Mouse (Mus musculus) adrenal gland (tissue): Measurements from ENCODE around the gene Fntb.
"Not testable (repeated sequence)": the region's sequence is repeated elsewhere in the genome, so short reads cannot be mapped to it uniquely, and the experiment has no call there.

Source experiments
- intact Hi-C: fragments of 180-260 bp; cut with DNase I; formaldehyde crosslinking; loops from one replicate; pipeline ENCODE4 v1.15.1; 2025

Gene Fntb

DNA sequence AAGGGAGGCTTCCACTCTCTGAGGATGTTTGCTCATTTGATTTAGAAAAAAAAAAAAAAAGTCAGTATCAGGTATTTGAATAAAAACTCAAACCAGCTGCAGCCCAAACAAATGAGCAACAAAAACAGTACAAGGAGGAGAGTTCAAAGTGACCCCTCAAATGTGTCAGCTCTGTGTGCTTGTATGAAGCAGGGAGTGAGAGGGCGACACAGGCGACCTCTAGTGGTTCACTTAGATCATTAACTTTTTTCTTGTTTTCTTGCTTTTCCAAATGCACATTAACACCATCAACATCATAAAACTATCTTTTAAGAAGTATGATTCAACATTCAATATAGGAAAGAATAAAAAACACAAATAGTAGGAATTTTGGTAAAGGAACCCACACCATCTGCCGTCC, 67.3 kb downstream of the Fntb start:
- intact Hi-C loops, result no loop called here

DNA sequence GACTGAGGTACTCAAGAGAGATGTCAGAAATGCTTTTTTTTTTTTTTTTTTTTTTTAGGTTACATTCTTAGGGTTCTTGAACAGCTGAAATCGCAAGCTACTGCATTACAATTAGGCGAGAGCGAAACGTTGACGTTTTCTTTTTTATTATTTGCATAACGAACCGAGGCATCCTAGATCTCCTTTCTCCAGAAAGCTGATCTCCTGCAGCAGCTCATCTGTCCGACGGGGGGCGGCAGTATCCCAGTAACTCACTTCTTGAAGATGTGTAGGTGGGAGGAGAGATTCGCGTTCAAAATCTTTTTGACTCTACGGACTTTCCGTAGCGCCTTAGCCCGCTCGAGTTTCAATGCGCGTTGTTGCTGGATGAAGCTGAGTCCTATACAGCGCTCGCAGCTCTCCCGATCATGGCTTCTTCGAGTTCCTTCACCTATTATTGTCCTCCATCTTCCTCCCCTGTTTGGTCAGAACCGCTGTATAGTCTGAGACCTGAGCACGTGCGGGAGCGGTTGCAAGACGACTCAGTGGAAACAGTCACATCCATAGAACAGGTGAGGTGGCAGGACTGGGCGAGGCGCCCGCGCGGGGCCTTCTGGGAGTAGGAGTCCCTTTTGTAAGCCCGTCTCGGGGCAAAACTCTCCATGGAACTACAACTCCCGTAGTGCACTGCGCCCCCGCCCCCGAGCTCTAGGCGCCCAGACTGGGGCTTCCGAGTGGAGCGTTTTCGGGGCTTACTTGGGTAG, 71.9 kb downstream of the Fntb start:
- intact Hi-C loops, result loop anchor here (1.0 kb wide), 1 partner anchor 42 kb away; no protein-coding TSS in a partner anchor

DNA sequence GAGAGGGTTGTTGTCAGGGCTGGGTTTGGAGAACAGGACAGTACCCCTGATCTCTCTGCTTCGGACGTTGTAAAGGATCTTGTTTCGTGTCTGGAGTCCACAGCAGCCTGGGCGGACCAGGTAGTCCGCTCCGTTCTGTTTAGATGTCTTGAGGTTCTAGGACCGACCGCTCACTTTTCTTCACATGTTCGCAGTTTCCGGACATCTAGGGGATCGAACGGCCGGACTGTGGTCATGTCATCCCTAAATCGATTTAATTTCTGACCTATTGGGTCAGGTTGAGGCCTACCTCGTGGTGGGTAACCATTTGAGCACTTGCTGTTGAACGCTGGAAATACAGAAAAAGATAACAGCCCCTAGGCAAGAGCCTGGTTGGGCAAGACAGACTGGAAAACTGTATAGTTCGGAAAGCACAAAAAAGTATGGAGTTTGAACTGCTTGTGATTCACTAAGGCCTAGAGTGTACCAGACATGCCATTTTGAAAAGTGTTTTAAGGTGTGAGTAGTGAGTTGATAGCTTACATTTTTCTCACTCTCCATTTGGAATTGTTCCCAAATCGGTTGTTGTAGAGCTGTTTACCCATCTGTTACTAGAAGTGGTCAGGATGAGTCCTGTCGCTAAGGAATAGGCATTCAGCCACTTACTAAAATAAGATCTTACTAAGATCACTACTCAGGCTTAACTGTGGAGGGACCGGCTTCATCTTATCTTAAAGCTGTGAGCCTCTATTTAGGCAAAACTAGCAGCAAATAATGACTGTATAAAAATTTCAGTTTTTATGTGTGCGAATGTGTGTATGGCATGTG, 72.7 kb downstream of the Fntb start:
- intact Hi-C loops, result loop anchor here (1.0 kb wide), 1 partner anchor 41 kb away; no protein-coding TSS in a partner anchor

DNA sequence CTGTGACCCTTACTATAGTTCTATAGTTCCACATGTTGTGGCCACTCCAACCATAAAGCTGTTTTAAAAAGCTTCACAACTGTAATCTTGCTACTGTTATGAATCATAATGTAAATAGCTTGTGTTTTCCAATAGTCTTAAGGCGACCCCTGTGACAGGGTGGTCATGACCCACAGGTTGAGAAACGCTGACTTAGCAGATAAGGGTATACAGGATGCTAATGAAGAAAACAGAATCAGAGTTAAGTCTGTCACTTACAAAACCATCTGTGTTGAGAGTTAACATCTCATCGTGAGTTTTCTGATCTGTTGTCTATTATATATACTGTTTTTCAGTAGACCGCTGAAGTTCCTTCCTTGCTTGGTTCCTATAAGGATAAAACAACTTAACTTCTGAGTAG, 73.9 kb downstream of the Fntb start:
- intact Hi-C loops, result no loop called here

DNA sequence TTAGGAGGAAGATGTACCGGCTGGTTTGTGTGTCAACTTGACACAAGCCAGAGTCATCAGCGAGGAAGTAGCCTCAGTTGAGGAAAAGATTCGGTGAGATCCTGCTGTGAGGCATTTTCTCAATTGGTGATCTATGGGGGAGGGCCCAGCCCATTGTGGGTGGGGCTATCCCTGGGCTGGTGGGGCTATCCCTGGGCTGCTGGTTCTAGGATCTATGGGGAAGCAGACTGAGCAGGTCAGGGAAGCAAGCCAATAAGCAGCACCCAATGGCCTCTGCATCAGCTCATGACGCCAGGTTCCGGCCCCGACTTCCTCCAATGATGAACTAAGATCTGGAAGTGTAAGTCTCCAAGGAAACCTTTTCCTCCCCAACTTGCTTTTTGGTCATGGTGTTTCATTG, 74.7 kb downstream of the Fntb start:
- intact Hi-C loops, result no loop called here

DNA sequence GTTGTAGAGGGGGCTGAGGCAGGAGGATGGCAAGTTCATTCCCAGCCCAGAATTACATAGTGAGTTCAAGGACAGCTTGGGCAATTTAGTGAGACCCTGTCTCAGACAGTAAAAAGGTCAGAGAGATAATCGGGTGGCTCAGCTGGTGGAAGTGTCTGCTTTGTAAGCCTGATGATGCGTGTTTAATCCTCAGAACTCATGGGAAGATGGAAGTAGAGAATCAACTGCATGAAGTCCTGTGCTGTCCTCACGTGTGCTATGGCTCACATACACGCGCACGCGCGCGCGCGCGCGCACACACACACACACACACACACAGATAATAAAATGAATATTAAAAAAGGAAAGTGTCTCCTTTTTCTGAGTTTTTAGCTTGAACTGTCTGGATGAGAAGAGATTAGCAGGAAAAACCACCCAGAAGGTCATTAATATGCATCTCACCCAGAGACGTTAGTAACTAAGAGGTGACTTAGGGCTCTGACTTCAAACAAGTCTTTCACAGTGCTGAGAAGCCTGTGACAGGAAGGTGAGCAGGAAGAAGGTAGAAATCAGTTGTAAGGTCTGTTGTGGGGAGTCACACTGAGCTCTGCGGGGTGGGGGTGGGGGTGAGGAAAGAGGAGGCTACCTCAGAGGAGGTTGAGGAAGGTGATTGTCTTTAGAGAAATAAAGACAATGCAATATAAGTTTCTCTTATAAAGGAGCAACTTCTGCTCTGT, 79.1 kb downstream of the Fntb start:
- intact Hi-C loops, result no loop called here

DNA sequence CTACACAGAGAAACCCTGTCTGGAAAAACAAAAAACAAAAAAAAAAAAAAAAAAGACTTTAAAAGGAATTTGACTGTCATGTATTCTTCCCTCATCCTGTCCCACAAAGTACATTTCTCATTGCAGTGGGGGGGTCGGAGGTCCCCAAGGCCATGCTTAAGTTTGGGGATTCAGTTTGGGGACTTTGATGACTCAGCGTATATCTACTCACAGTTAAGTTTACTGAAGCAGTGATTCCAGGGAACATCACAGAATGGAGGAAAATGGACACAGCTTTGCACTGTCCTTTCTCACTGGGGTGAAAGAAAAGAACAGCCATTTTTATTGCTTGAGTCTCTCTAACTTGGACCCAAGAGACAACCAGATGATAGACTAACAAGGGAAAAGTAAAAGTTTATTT, 87.0 kb downstream of the Fntb start:
- intact Hi-C loops, result no loop called here

DNA sequence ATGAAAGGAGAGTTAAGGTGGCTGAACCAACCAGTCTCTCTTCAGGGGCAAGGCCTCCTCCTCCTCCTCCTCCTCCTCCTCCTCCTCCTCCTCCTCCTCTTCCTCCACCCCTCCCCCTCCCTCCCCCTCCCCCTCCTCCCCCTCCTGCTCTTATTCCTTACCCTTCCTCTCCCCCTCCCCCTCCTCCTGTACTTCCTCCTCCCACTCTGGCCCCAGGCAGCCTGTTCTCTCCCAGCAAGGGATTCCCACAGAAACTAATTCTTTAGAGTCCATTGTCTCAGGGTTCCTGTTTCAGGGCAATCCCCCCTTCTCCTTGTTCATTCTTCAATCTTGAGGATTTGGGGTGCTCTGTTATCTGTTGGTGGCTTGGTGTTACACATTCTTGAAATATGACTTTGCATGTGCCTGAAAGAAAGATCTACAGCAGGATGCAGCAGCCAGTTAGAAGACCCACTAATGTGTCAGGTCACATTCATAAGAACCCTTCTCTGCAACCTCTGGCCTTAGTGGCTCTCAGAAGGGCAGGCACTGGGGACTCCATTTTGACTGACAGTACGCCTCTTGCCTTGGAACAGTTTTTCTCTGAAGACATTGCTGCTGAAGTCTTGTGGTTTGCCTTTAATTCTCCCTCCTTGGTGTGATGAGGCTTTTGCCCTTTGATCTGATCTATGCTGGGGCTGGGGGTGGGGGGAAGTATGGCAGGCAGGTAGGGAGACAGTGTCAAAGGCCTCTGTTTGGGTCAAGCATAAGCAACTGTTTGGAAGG, 88.2 kb downstream of the Fntb start:
- intact Hi-C loops, result no loop called here

DNA sequence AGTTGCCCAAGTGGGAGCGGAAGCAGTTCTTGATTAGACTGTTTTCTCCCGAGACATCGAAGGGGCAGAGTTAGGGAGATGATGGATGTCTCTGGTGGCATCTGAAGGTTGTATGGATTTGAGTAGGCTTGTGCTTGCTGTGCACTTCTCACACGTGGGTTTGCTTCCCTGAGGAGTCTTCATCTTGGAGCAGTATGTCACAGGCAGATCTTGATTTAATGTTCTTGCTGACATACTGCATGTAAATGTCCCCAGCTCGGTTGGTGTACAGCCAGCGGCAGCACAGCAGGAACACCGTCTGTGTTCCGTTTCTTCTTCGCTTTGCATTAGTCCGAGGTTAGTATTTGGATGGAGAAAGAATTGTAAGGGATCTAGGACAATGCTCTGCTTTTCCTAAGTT, 91.7 kb downstream of the Fntb start:
- intact Hi-C loops, result no loop called here

DNA sequence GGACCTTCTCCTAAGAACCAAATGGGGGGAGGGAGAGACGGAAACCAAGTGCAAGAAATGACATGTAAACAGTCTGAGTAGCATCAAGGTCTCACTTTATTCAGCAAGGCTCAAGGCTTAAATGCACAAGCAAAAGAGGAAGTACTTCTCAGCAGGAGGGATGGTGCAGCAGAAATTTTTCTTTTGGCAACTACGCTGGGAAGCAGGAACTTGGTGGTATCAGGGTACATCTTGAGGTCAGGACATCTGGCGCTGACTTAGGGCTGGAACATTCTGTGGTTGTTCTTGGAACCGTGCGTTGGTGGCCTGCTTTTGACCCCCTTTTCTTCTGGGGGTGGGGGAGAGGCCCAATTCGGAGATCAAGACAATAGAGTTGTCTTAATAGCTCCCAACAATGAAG, 93.4 kb downstream of the Fntb start:
- intact Hi-C loops, result not testable (repeated sequence)

DNA sequence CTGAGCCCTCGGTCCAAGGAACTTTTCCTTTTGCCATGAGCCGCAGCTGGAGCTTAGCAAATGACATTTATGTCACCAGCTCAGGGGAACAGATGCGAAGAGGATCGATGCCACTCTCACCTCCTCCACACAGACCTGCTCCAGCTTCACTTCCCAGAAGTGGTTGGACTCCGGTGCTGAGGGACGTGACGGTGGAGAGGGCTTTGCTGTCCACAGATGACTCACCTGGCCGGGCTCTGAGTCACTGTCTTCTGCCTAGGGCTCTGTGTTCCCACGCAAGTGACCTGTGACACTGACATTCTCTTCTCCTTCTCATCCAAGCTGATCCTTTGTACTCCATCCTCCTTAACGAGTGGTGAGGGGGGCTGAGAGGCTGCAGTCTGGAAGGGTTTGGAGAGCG, 98.3 kb downstream of the Fntb start:
- intact Hi-C loops, result no loop called here

DNA sequence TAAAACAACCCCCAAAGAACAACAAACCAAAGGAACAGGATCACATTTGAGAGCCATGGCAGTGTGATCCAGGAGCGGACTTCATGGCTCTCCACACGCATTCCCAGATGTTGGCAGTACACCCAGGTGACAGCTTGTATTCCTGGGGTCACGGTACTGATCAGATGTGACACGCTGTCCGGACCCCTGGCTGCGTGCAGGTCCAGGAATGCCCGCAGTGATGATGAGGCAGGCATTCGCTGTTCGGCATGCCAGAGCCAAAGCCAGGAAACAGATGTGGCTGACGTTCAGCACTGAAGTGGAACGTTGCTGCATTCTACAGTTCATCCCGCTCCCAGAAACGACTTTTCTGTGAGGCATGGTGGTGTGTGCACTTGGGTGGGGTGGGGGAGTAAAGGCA, 99.9 kb downstream of the Fntb start:
- intact Hi-C loops, result no loop called here

DNA sequence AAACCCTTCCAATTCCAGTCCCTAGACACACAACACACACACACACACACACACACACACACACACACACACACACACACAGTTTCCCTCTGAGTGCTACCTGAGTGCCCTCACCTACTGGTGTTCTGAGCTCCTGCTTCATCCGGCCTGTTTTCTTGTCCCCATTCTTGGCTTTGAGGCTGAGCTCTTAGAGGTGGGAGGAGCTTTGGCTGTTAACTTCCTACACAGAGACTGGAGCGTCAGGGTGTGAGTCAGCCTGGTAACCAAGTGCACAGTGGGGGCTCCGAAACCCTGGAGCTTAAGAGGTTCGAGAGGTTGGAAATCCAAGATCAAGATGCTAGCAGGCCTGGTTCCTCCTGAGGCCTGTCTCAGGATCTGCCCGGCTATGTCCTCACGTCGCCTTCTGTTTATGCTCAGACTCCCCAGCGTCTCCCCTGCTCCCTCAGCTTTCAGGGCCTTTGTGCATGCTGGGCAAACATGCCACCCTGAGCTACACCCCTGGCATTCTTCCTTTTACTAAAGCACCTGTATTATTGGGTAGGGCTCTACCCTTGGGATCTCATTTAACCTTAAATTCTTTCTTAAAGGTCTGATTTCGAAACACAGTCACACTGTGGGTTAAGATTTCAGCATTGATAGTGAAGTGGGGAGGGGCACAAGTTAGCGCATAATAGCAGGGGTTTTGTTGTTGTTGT, 102.3 kb downstream of the Fntb start:
- intact Hi-C loops, result no loop called here

DNA sequence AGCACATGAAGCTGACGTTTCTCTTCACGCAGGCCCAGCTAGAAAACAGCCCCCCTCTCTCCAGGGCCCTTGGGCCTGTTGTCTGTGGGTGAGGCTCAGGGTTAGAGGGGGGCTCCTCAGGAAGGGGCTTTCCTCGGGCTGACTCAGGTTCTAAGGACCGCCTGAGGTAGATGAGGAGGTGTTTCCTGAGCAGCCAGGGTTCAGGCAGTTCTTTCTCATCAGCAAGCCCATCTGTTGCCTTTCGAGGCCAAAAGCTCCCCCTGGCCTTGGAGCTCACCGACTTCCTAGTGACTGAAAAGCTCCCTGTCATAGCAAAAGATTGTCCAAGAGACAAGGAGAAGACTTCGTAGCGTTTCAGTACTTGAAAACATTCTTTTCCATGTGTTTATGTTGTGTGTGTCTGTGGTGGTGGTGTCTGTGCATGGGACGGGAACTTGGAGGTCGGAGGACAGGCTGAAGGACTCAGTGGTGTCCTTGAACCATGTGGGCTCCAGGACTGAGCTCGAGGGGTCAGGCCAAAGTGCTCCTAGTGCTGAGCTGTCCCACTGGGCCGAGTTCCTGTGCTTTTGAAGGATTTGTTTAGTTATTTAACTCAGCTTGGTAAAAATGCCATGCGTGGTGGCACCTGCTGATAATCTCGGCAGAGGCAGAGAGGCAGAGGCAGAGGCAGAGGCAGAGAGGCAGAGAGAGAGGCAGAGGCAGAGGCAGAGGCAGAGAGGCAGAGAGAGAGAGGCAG, 103.2 kb downstream of the Fntb start:
- intact Hi-C loops, result no loop called here

DNA sequence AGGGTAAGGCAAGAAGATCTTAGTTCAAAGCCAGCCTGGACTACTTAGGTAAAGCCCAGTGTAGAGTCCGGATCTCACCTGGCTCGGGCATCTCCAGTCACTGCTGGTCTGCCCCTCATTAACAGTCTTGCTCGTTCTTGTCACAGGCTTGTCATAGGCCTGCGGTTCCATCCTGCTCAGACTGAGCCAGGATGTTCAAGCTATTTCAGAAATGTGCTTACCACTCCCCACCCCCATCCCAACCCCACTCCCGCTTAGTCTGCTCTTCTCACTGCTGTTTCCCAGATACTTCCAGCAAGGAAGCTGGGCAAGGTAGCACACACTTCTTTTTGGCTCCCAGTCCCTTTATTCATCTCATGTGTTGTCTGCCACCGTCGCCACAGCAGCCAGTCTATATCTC, 104.2 kb downstream of the Fntb start:
- intact Hi-C loops, result no loop called here

DNA sequence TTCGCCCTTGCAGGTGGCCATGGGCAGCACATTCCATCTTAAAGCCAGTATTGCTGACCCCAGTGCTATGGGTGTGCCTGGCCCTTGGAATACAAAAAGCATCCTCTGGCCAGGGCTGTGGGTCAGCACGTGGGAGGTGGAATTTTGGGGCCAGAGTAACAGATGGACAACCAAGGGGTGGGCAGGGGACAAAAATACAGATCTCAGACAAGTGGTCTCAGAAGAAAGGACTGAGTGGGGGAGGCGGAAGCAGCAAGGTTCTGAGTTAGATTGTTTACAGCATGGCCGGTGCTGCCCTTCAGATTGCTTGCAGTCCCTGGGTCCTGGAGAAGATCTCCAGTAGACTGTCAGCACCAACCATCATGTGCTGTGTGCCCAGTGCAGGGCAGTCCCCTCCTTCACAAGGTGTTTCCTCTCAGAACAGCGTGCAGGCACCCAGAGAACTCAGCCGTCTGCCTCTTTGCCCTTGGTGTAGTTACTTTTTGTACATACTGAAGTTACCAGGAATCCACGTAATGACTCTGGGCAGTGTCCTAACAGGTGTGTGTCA, 107.5 kb downstream of the Fntb start:
- intact Hi-C loops, result no loop called here

DNA sequence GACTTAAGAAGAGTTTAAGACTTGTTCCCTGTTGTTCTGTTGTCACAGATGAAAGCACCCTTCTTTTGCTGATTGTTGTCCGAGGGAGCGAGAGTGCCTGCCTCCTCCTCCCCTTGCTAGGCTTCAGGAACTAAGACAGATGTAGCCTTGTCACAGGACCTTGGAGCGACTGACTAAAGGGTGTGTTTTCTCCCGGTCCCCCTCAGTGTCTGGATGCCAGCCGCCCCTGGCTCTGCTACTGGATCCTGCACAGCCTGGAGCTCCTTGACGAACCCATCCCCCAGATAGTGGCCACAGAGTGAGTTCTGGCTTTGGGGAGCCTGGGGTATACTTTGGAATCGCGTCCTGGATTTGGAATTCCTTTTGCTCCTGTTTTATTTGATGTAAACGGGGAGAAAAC, 109.4 kb downstream of the Fntb start:
- intact Hi-C loops, result no loop called here

DNA sequence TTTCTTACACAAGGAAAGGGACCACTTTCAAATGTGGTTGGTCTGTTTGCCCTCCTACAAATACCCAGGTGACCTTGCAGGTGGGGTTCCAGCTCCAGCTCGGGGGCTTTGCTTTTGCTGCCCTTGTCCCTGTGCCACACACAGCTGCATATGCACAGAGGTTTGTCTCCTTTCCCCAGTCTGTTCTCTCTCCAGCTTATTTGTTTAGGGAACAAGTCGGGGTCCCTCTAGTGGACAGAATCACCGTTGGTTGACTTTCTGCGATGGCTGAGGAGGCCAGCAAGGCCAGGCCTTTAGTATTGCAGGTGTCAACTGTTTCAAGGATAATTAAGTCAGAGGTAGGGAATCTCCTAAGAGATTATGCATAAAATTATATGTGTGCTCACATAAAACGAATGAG, 113.9 kb downstream of the Fntb start:
- intact Hi-C loops, result loop anchor here (1.0 kb wide), 1 partner anchor 42 kb away; no protein-coding TSS in a partner anchor

DNA sequence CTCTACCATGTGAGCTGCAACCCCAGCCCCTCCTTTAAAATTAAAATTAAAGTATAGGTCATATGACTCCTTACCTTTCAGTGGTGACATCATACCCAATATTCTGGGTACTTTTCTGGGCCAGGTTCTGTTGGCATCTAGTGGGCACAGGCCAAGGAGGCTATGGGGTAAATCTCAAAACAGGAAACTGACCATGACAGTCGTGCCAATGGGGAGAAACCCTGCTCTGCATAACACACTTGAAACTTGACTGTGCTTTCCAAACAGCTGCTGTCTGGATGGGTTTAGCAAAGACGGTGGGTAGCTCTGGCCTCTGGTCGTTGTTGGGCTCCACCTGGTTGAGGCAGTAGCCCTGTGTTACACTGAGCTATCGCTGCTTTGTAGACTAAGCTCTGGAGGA, 114.7 kb downstream of the Fntb start:
- intact Hi-C loops, result no loop called here

DNA sequence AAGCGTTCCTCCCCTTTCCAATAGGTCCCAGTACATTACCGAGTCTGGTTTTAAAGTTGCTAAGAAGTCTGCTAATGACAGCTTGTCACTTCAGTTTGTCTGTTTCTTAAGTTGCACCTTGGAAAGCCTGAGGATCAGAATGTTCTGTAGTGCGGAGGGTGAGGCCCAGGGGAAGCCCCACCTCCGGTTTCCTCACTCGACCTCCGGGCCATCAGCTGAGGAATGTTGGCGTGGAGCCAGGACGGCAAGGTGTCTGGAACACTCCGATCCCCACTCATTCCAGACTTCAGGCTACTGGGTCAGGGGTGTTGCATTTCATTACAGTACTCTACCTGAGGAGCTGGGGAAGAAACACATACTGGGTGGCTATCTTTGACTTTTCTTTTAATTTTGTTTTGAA, 118.4 kb downstream of the Fntb start:
- intact Hi-C loops, result no loop called here
